Mouse (Mus musculus): ENCODE results near the gene Olfr1131. TPM values are rescaled to one million over a fixed set of nuclear protein-coding genes. Genes with fewer than 3 reads are reported as not detected.
"Not testable (repeated sequence)": the region's sequence is repeated elsewhere in the genome, so short reads cannot be mapped to it uniquely, and the experiment has no call there.

The Olfr1131 gene
- not detected in 2 replicates for polyA plus RNA-seq (2015; fragmentation: Nextera tagmentation; extraction: Ambion mirVana)

DNA sequence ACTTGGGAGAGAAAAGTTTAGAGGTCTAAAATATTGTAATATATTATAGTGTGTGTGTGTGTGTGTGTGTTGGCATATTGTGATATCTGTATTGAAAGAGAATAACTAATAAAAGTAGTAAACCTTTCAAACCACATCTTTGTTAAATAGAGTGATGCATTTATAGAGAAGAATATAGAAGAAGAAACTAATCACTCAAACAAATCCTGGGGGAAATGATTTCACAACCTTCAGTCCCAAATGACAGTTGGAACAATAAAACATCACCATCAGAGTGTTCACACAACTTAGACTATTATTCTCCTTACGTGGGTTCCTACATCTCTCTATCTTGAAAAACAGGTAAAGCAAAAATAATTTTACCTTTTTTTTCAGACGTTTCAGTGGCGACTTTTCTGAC, at the start of gene Olfr1131:
Gene Olfr1131 (plus strand): TSS at position 301 of the 400 bp plus-strand sequence.
- Histone ChIP-seq H3K9me3 (ENCODE audit: low read length) (no peaks in the 10 kb centered on the region), H3K27me3 (ENCODE audit: insufficient read depth, low read length) (no peaks in the 10 kb centered on the region), H3K4me3 (ENCODE audit: low read length) (no peak within 1 kb of the TSS), H3K36me3 (ENCODE audit: insufficient read depth, low read length) (no peaks in the 10 kb centered on the region), H3K4me2 (replicated peaks; ENCODE audit: low read depth, low read length) (no peak within 1 kb of the TSS), H3K27ac (ENCODE audit: low read length) (no peak within 1 kb of the TSS), H3K9ac (replicated peaks; ENCODE audit: low read length) (no peak within 1 kb of the TSS), H3K4me1 (ENCODE audit: insufficient read depth, low read length) (no peaks in the 10 kb centered on the region)
- WGBS = 69% methylated on average over 3 of the region's 3 CpGs
- no peak for ATAC-seq (ENCODE audit: low FRiP score, low TSS enrichment)

DNA sequence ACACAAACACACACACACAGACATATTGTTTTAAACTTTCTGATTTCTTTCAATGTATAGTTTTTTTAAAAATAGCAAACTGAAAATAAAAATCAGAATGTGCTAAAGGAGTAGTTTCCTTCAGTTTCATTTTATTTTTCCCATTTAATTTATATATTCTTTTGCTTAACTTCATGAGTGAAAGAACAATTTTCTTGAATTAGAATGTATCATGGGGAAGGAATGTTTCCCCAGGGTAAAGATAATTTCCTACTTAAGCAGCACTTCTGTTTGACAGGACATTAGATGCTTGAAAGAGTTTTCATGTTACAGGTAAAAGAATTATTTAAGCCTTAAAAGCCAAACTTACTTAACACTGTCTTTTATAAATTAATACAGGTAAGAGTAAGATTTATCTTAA, 21.0 kb upstream of the Olfr1131 start, which contains the start of gene Olfr1130:
Gene Olfr1130 (plus strand): TSS at position 301 of the 400 bp plus-strand sequence.
- not testable (repeated sequence) for H3K36me3 ChIP-seq (ENCODE audit: insufficient read depth, low read length); H3K9ac ChIP-seq (replicated peaks; ENCODE audit: low read length); ATAC-seq (ENCODE audit: low FRiP score, low TSS enrichment); H3K4me2 ChIP-seq (replicated peaks; ENCODE audit: low read depth, low read length); H3K4me1 ChIP-seq (ENCODE audit: insufficient read depth, low read length); H3K27ac ChIP-seq (ENCODE audit: low read length); H3K27me3 ChIP-seq (ENCODE audit: insufficient read depth, low read length); H3K9me3 ChIP-seq (ENCODE audit: low read length); H3K4me3 ChIP-seq (ENCODE audit: low read length)

DNA sequence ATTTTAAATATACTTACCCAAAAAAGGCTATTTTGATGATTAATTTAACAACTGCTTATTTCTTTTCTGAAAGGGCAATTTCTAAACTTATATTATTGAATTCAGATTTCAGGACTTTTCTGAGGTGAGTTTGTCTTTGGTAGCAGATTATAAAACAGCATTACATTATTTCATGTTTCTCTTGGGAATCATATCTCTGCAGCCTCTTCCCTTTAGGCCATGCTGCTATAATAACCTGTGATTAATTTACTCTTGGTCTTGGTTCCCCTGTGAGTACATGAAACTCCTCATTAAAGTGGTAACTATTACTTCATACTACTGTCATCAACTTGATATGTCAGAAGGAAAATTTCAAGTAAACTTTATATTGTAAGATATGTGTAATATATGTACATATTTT, 10.5 kb downstream of the Olfr1131 start, which contains the start of gene Olfr1132:
Gene Olfr1132 (minus strand): TSS at position 101 of the 400 bp plus-strand sequence.
- H3K4me1 ChIP-seq (ENCODE audit: insufficient read depth, low read length) = no peaks in the 10 kb centered on the region
- H3K9me3 ChIP-seq (ENCODE audit: low read length) = no peaks in the 10 kb centered on the region
- H3K27me3 ChIP-seq (ENCODE audit: insufficient read depth, low read length) = no peaks in the 10 kb centered on the region
- no peak for ATAC-seq (ENCODE audit: low FRiP score, low TSS enrichment)
- no peak within 1 kb of the TSS for H3K27ac ChIP-seq (ENCODE audit: low read length)
- no peak within 1 kb of the TSS for H3K4me3 ChIP-seq (ENCODE audit: low read length)
- no peaks in the 10 kb centered on the region for H3K36me3 ChIP-seq (ENCODE audit: insufficient read depth, low read length)
- H3K4me2 ChIP-seq (replicated peaks; ENCODE audit: low read depth, low read length) = no peak within 1 kb of the TSS
- H3K9ac ChIP-seq (replicated peaks; ENCODE audit: low read length) = no peak within 1 kb of the TSS

DNA sequence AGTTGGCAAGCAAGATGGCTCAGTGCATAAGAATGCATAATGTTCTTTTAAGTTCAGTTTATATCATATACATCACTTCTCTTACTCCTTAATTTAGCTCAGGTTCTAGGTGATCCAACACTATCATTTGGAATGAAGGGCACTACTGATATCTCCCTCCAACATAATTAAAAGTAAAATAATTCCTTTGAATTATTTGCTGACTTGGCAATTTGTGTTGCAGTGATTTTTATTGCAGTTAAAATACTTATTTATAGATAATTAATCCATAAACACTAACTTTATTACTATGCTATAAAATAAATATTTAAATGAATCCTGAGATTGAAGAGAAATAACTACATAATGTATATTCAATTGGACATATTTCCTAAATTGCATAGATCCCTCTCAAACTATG, 15.5 kb downstream of the Olfr1131 start:
- no peak overlapping the region for H3K9ac ChIP-seq (replicated peaks; ENCODE audit: low read length)
- no peaks in the 10 kb centered on the region for H3K4me1 ChIP-seq (ENCODE audit: insufficient read depth, low read length)
- no peak for ATAC-seq (ENCODE audit: low FRiP score, low TSS enrichment)
- no peaks in the 10 kb centered on the region for H3K27me3 ChIP-seq (ENCODE audit: insufficient read depth, low read length)
- no peak overlapping the region for H3K4me2 ChIP-seq (replicated peaks; ENCODE audit: low read depth, low read length)
- H3K9me3 ChIP-seq (ENCODE audit: low read length) = no peaks in the 10 kb centered on the region
- no peak overlapping the region for H3K4me3 ChIP-seq (ENCODE audit: low read length)
- H3K27ac ChIP-seq (ENCODE audit: low read length) = no peak overlapping the region
- no peaks in the 10 kb centered on the region for H3K36me3 ChIP-seq (ENCODE audit: insufficient read depth, low read length)

DNA sequence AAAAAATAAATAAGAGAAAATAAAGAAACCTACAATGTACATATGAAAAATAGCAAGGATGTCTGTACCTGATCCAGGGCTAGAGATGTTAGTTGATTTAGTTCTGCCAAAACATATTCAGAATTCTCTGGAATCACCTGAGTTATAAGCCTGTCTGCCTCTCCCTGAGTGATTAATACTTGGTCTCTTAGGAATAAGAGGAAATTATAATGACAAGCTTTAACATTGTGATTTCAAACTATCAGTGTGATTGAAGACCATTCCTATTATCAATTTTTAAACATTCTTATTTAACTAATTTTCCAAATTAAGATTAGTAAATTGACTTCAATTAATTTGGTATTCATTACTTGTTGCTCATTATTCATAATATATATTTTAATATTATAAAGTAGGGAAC, 20.4 kb downstream of the Olfr1131 start, which contains the start of gene Olfr1133:
Gene Olfr1133 (minus strand): TSS at position 101 of the 400 bp plus-strand sequence.
- Histone ChIP-seq H3K27me3 (ENCODE audit: insufficient read depth, low read length) (no peaks in the 10 kb centered on the region), H3K9ac (replicated peaks; ENCODE audit: low read length) (no peak within 1 kb of the TSS), H3K4me1 (ENCODE audit: insufficient read depth, low read length) (no peaks in the 10 kb centered on the region), H3K4me3 (ENCODE audit: low read length) (no peak within 1 kb of the TSS), H3K27ac (ENCODE audit: low read length) (no peak within 1 kb of the TSS), H3K9me3 (ENCODE audit: low read length) (no peaks in the 10 kb centered on the region), H3K36me3 (ENCODE audit: insufficient read depth, low read length) (no peaks in the 10 kb centered on the region), H3K4me2 (replicated peaks; ENCODE audit: low read depth, low read length) (no peak within 1 kb of the TSS)
- no peak for ATAC-seq (ENCODE audit: low FRiP score, low TSS enrichment)

DNA sequence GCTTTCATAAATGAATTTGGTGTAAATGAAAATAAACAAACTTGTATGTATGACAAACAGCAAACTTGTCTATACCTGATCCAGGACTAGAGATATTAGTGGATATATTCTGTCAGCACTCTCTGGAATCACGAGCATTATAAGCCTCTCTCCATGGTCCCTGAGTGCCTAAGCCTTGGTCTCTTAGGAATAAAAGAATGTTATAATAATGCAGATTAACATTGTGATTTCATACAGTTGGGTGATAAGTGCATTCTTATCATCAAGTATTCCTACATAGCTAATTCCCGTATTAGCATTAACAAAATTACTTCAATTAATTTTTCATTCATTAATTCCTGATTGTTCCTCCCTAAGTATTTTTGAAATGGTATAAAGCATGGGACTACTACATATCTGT, 31.5 kb downstream of the Olfr1131 start, which contains the start of gene Olfr1134:
Gene Olfr1134 (minus strand): TSS at position 101 of the 400 bp plus-strand sequence.
- ATAC-seq (ENCODE audit: low FRiP score, low TSS enrichment) = no peak
- Histone ChIP-seq H3K4me2 (replicated peaks; ENCODE audit: low read depth, low read length) (no peak within 1 kb of the TSS), H3K9ac (replicated peaks; ENCODE audit: low read length) (no peak within 1 kb of the TSS), H3K27me3 (ENCODE audit: insufficient read depth, low read length) (no peaks in the 10 kb centered on the region), H3K27ac (ENCODE audit: low read length) (no peak within 1 kb of the TSS), H3K4me1 (ENCODE audit: insufficient read depth, low read length) (no peaks in the 10 kb centered on the region), H3K4me3 (ENCODE audit: low read length) (no peak within 1 kb of the TSS), H3K36me3 (ENCODE audit: insufficient read depth, low read length) (no peaks in the 10 kb centered on the region), H3K9me3 (ENCODE audit: low read length) (no peaks in the 10 kb centered on the region)
- 80% methylated on average over 2 of the region's 2 CpGs for WGBS

DNA sequence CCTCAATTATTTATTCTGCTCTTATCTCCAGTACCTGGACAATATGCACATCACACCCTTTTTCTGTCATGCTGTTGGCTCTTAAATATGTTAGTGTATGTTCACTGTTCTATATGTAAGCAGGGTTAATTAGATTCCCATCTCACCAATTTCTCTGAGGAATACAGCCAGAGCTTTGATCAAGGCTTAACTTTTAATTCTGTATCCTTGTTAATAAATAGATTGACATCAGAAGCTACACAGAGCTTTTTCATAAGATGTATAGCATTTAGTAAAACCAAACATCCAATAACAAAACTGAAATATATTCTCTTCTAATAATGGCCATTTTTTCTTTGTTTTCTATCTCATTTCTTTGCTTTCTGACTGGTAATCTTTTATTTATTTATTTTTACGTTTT, 46.7 kb downstream of the Olfr1131 start, which contains the start of gene Olfr1135:
Gene Olfr1135 (minus strand): TSS at position 101 of the 400 bp plus-strand sequence.
- no peak within 1 kb of the TSS for H3K4me3 ChIP-seq (ENCODE audit: low read length)
- ATAC-seq (ENCODE audit: low FRiP score, low TSS enrichment) = no peak
- H3K4me2 ChIP-seq (replicated peaks; ENCODE audit: low read depth, low read length) = no peak within 1 kb of the TSS
- H3K36me3 ChIP-seq (ENCODE audit: insufficient read depth, low read length) = no peaks in the 10 kb centered on the region
- 14% methylated on average over 1 of the region's 1 CpGs for WGBS
- H3K27ac ChIP-seq (ENCODE audit: low read length) = no peak within 1 kb of the TSS
- H3K27me3 ChIP-seq (ENCODE audit: insufficient read depth, low read length) = no peaks in the 10 kb centered on the region
- no peaks in the 10 kb centered on the region for H3K4me1 ChIP-seq (ENCODE audit: insufficient read depth, low read length)
- no peaks in the 10 kb centered on the region for H3K9me3 ChIP-seq (ENCODE audit: low read length)
- no peak within 1 kb of the TSS for H3K9ac ChIP-seq (replicated peaks; ENCODE audit: low read length)

Other genes starting within 250 kb of the Olfr1131 start
- gene Olfr1122, start 241.3 kb upstream of the Olfr1131 start, polyA plus RNA-seq (2015; fragmentation: Nextera tagmentation; extraction: Ambion mirVana) = not detected in 2 replicates
- not detected in 2 replicates for gene Olfr1123, start 210.5 kb upstream of the Olfr1131 start, polyA plus RNA-seq (2015; fragmentation: Nextera tagmentation; extraction: Ambion mirVana)
- gene Olfr1124, start 196.8 kb upstream of the Olfr1131 start, polyA plus RNA-seq (2015; fragmentation: Nextera tagmentation; extraction: Ambion mirVana) = 0.09 TPM in 1 of 2 replicates, not detected in the other
- gene Olfr1126, start 173.1 kb upstream of the Olfr1131 start, polyA plus RNA-seq (2015; fragmentation: Nextera tagmentation; extraction: Ambion mirVana) = not detected in 2 replicates
- gene Pramel7, start 130.0 kb upstream of the Olfr1131 start, polyA plus RNA-seq (2015; fragmentation: Nextera tagmentation; extraction: Ambion mirVana) = not detected in 2 replicates
- gene Pramel6, start 120.5 kb upstream of the Olfr1131 start, polyA plus RNA-seq (2015; fragmentation: Nextera tagmentation; extraction: Ambion mirVana) = not detected in 2 replicates
- not detected in 2 replicates for gene Olfr153, start 95.3 kb upstream of the Olfr1131 start, polyA plus RNA-seq (2015; fragmentation: Nextera tagmentation; extraction: Ambion mirVana)
- not detected in 2 replicates for gene Olfr1128, start 81.6 kb upstream of the Olfr1131 start, polyA plus RNA-seq (2015; fragmentation: Nextera tagmentation; extraction: Ambion mirVana)
- not detected in 2 replicates for gene Olfr1129, start 53.2 kb upstream of the Olfr1131 start, polyA plus RNA-seq (2015; fragmentation: Nextera tagmentation; extraction: Ambion mirVana)
- not detected in 2 replicates for gene Olfr1130, start 20.9 kb upstream of the Olfr1131 start, polyA plus RNA-seq (2015; fragmentation: Nextera tagmentation; extraction: Ambion mirVana)
- gene Olfr1132, start 10.4 kb downstream of the Olfr1131 start, polyA plus RNA-seq (2015; fragmentation: Nextera tagmentation; extraction: Ambion mirVana) = not detected in 2 replicates
- gene Olfr1133, start 20.3 kb downstream of the Olfr1131 start, polyA plus RNA-seq (2015; fragmentation: Nextera tagmentation; extraction: Ambion mirVana) = not detected in 2 replicates
- not detected in 2 replicates for gene Olfr1134, start 31.4 kb downstream of the Olfr1131 start, polyA plus RNA-seq (2015; fragmentation: Nextera tagmentation; extraction: Ambion mirVana)
- not detected in 2 replicates for gene Olfr1135, start 46.6 kb downstream of the Olfr1131 start, polyA plus RNA-seq (2015; fragmentation: Nextera tagmentation; extraction: Ambion mirVana)
- gene Olfr1136, start 66.8 kb downstream of the Olfr1131 start, polyA plus RNA-seq (2015; fragmentation: Nextera tagmentation; extraction: Ambion mirVana) = not detected in 2 replicates
- not detected in 2 replicates for gene Olfr1137, start 86.1 kb downstream of the Olfr1131 start, polyA plus RNA-seq (2015; fragmentation: Nextera tagmentation; extraction: Ambion mirVana)
- gene Olfr1138, start 112.9 kb downstream of the Olfr1131 start, polyA plus RNA-seq (2015; fragmentation: Nextera tagmentation; extraction: Ambion mirVana) = not detected in 2 replicates
- gene Olfr1140, start 116.6 kb downstream of the Olfr1131 start, polyA plus RNA-seq (2015; fragmentation: Nextera tagmentation; extraction: Ambion mirVana) = not detected in 2 replicates
- gene Olfr1141, start 126.9 kb downstream of the Olfr1131 start, polyA plus RNA-seq (2015; fragmentation: Nextera tagmentation; extraction: Ambion mirVana) = not detected in 2 replicates
- not detected in 2 replicates for gene Olfr152, start 152.4 kb downstream of the Olfr1131 start, polyA plus RNA-seq (2015; fragmentation: Nextera tagmentation; extraction: Ambion mirVana)
- not detected in 2 replicates for gene Olfr1143, start 173.5 kb downstream of the Olfr1131 start, polyA plus RNA-seq (2015; fragmentation: Nextera tagmentation; extraction: Ambion mirVana)
- gene Olfr1145, start 182.7 kb downstream of the Olfr1131 start, polyA plus RNA-seq (2015; fragmentation: Nextera tagmentation; extraction: Ambion mirVana) = not detected in 2 replicates
- gene Olfr1148, start 203.4 kb downstream of the Olfr1131 start, polyA plus RNA-seq (2015; fragmentation: Nextera tagmentation; extraction: Ambion mirVana) = not detected in 2 replicates
- not detected in 2 replicates for gene Olfr1150-ps1, start 216.9 kb downstream of the Olfr1131 start, polyA plus RNA-seq (2015; fragmentation: Nextera tagmentation; extraction: Ambion mirVana)
- not detected in 2 replicates for gene Olfr1151, start 228.8 kb downstream of the Olfr1131 start, polyA plus RNA-seq (2015; fragmentation: Nextera tagmentation; extraction: Ambion mirVana)
- 0.03 TPM in 1 of 2 replicates, not detected in the other for gene Olfr1152, start 239.4 kb downstream of the Olfr1131 start, polyA plus RNA-seq (2015; fragmentation: Nextera tagmentation; extraction: Ambion mirVana)

Data from kidney, embryonic 16.5 days (tissue).